Mouse (Mus musculus) myocyte (in vitro differentiated cells): ENCODE results near the gene Tsnax.

ENCODE experiments used
- MAX ChIP-seq: IDR thresholded peaks from one replicate; pipeline ENCODE4 v1.6.1; 2011; ENCODE audit warnings: low read depth, mild to moderate bottlenecking, control low read depth
- POLR2A ChIP-seq: IDR thresholded peaks from one replicate; pipeline ENCODE4 v1.6.1; 2011; ENCODE audit warnings: low read depth, mild to moderate bottlenecking, control low read depth, moderate library complexity; ENCODE audit not compliant: insufficient read length
- POLR2AphosphoS2 ChIP-seq: IDR thresholded peaks from one replicate; pipeline ENCODE4 v1.6.1; 2011; ENCODE audit warnings: low read depth, control low read depth; ENCODE audit not compliant: insufficient read length

DNA sequence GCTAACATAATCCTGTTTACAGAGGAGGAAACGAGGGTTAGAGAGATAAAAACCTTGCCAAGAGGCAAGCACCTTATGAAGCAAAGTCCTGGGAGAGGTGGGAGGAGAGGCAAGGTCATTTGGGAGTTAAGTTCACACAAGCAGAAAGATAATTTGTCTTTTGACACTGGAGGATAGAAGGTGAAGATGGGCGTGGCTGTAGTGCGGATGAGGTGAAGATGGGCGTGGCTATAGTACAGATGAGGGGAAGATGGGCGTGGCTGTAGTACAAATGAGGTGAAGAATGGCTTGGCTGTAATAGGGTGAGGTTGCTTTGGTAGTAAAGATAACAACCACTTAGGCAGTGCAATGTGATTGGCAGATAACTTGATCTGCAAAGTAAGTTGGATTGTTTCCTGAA lies 18.5 kb downstream of the Tsnax start:
- TF ChIP-seq POLR2A (no peak), MAX (no peak), POLR2AphosphoS2 (no peak)
